8 mouse cellular contexts compared by ENCODE assay signal in the genomic region with DNA sequence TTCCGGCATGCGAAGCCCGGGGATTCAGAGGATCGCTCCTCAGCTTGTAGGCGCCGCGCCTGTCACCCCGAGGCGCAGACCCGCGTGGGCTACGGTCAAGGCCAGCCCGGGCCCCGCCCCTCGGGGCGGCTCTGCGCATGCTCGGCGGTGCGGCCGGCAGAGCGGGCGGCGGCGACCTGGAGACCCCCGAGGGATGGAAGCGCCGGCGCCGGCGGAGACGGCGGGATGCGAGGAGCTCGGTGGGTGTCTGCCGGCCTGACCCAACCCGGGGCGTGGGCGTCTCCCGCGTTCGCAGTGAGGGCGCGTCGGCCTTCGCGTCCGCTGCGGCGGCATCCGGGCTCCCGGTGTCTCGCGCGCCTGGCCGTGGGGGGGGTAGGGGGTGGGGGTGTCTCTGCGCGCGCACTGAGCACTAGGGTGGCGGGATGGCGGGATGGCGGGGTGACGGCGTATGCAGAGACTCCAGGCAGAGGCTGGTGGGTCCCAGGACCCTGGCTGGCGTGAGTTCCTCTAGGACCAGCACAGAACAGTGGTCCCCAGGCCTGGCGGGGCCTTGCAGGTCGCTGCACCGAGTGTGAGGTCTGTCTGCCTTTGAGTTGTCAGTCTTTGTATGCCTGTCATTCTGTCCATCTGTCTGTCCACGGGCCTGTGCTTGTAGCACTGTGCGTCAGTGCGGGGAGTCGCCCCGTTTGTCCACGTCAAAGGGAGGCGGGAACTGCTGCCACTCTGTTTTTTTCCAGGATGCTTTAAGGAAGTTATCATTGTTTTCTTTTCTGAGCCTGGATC. TPM values are rescaled to one million over a fixed set of nuclear protein-coding genes. Genes with fewer than 3 reads are reported as not detected.
DNase-seq lines count a peak whose midpoint lies in the region; ATAC-seq and TF ChIP-seq lines count a peak whose summit lies in the region.

Slc36a4 (plus strand) TSS at position 140 of the 783 bp plus-strand sequence.

- peak within 1 kb of the TSS; percentile 51 for H3K4me2 ChIP-seq in forebrain, embryonic 15.5 days (replicated peaks)
- peak within 1 kb of the TSS; percentile 67 for H3K4me2 ChIP-seq in neural tube, embryonic 14.5 days (ENCODE audit: low read depth, low read length)

- WGBS in forebrain, embryonic 15.5 days: under 1% methylated on average over 65 of the region's 75 CpGs
- WGBS in neural tube, embryonic 14.5 days: 0% methylated on average over 56 of the region's 75 CpGs

- peaks cover 38% of the 10 kb centered on the region for H3K4me1 ChIP-seq in forebrain, embryonic 15.5 days
- peaks cover 19% of the 10 kb centered on the region; the same call in 1 of the 2 replicates for H3K4me1 ChIP-seq in neural tube, embryonic 14.5 days (ENCODE audit: control insufficient read depth, insufficient read depth, low read length)
- peaks cover 7% of the 10 kb centered on the region for H3K4me1 ChIP-seq in testis, adult 2 months (ENCODE audit: control insufficient read depth, insufficient read depth, low read length)

- H3K27me3 ChIP-seq in forebrain, embryonic 15.5 days: no peaks in the 10 kb centered on the region
- H3K27me3 ChIP-seq in neural tube, embryonic 14.5 days (ENCODE audit: control insufficient read depth, insufficient read depth, low read length): no peaks in the 10 kb centered on the region
- H3K27me3 ChIP-seq in testis, adult 2 months (ENCODE audit: control insufficient read depth, insufficient read depth, low read length): no peaks in the 10 kb centered on the region

- peak within 1 kb of the TSS; percentile 89 for H3K27ac ChIP-seq in forebrain, embryonic 15.5 days (replicated peaks)
- H3K27ac ChIP-seq in neural tube, embryonic 14.5 days (ENCODE audit: low read depth, low read length): peak within 1 kb of the TSS; percentile 90
- H3K27ac ChIP-seq in testis, adult 2 months (ENCODE audit: control insufficient read depth, insufficient read depth, low read depth, low read length): peak within 1 kb of the TSS; percentile 74

- TF ChIP-seq CTCF in testis, adult 2 months (IDR thresholded peaks at IDR 0.05; ENCODE audit: control insufficient read depth, insufficient read depth, insufficient replicate concordance, low read depth, low read length): no peak

- H3K9me3 ChIP-seq in forebrain, embryonic 15.5 days: no peaks in the 10 kb centered on the region
- H3K9me3 ChIP-seq in neural tube, embryonic 14.5 days (ENCODE audit: control insufficient read depth, low read length): no peaks in the 10 kb centered on the region

- H3K36me3 ChIP-seq in forebrain, embryonic 15.5 days: no peaks in the 10 kb centered on the region
- no peaks in the 10 kb centered on the region for H3K36me3 ChIP-seq in neural tube, embryonic 14.5 days (ENCODE audit: control insufficient read depth, insufficient read depth, low read length)
- H3K36me3 ChIP-seq in testis, adult 2 months (ENCODE audit: control insufficient read depth, insufficient read depth, low read length): no peaks in the 10 kb centered on the region

- peak; percentile 92 for ATAC-seq in forebrain, embryonic 15.5 days (replicated peaks)
- ATAC-seq in neural tube, embryonic 14.5 days (ENCODE audit: low read depth): peak; percentile 93

- DNase-seq in CD4-positive, CD25-positive, alpha-beta regulatory T cell, adult 2 months (ENCODE audit: low read depth, low spot score): peak; percentile 78
- peak; percentile 12 for DNase-seq in c-Kit-positive CD71-negative TER-119-negative erythroid progenitor cells, embryonic 14.5 days (ENCODE audit: low read depth)
- DNase-seq in heart, postnatal 25 days (ENCODE audit: low spot score): peak; percentile 68
- peak; percentile 64 to 81 for DNase-seq in layer of hippocampus, adult 18-20 months (ENCODE audit: low spot score in 2 of 2)
- peak; percentile 83 to 86 for DNase-seq in lung, adult 18-20 months

- peak within 1 kb of the TSS; percentile 76 for H3K4me3 ChIP-seq in forebrain, embryonic 15.5 days
- peak within 1 kb of the TSS; percentile 61 for H3K4me3 ChIP-seq in neural tube, embryonic 14.5 days (ENCODE audit: low read depth, low read length)
- peak within 1 kb of the TSS; percentile 91 for H3K4me3 ChIP-seq in testis, adult 2 months (ENCODE audit: control insufficient read depth, low read depth, low read length)

- intact Hi-C loops in heart, postnatal 25 days (cut with DNase I): no loop called here

- TF ChIP-seq POLR2A in testis, adult 2 months (IDR thresholded peaks at IDR 0.05; ENCODE audit: control insufficient read depth, low read depth, low read length): peak; percentile 57

- H3K9ac ChIP-seq in forebrain, embryonic 15.5 days (replicated peaks): peak within 1 kb of the TSS; percentile 82
- H3K9ac ChIP-seq in neural tube, embryonic 14.5 days (replicated peaks; ENCODE audit: low read depth, low read length): peak within 1 kb of the TSS; percentile 82

RNA-seq across cellular contexts. Expression of gene Slc36a4, which starts in this region (rescaled TPM):
- 28.6 and 29.8 TPM in 2 replicates for polyA plus RNA-seq in forebrain, embryonic 15.5 days (2015; fragmentation: Nextera tagmentation; extraction: Ambion mirVana)
- total RNA-seq in heart, postnatal 25 days (2021): 1 to 10 TPM; 7.9 to 8.1 TPM
- total RNA-seq in layer of hippocampus, adult 18-20 months (2021): 10 to 100 TPM; 42.4 to 47.4 TPM
- polyA plus RNA-seq in neural tube, embryonic 14.5 days (2014; fragmentation: Nextera tagmentation; extraction: Ambion mirVana): 36.5 and 57.4 TPM in 2 replicates
- 8.0 and 9.8 TPM in 2 replicates for polyA plus RNA-seq in testis, adult 2 months (2012; rRNA removed)

Comparison
In these comparisons a context has a peak if more than half of its experiments do, and no peak if none do; other contexts are left out.
1. Peak in every context shown above with its lines: DNase-seq, ATAC-seq, H3K4me3 ChIP-seq and H3K27ac ChIP-seq.
2. RNA of gene Slc36a4 (total RNA-seq): 42.4 to 47.4 TPM in layer of hippocampus, adult 18-20 months; 7.9 to 8.1 TPM in heart, postnatal 25 days; every median in the first group is over 4 times any median in the second.
3. DNase-seq: peak in every context shown above with its lines; median percentile 84 in lung, adult 18-20 months; 78 in CD4-positive, CD25-positive, alpha-beta regulatory T cell, adult 2 months; 72 in layer of hippocampus, adult 18-20 months; 68 in heart, postnatal 25 days; 12 in c-Kit-positive CD71-negative TER-119-negative erythroid progenitor cells, embryonic 14.5 days.